Mouse (Mus musculus) heart, adult 2 months (tissue): ENCODE results near the gene Psmd9. TPM values are rescaled to one million over a fixed set of nuclear protein-coding genes. Genes with fewer than 3 reads are reported as not detected.
"Not testable (repeated sequence)": the region's sequence is repeated elsewhere in the genome, so short reads cannot be mapped to it uniquely, and the experiment has no call there.

Experiments
- DNase-seq, 2 experiments: peaks; one replicate each; pipeline ENCODE4 v3.0.0; 2021
- H3K27ac ChIP-seq: fragments of 200-600 bp; 2 replicates; pipeline ENCODE4 v1.8.1; 2022
- H3K27me3 ChIP-seq: fragments of 200-500 bp; 2 replicates; pipeline ENCODE4 v1.6.1; 2012; ENCODE audit warnings: mild to moderate bottlenecking, low read length, inconsistent platforms, mixed read lengths; ENCODE audit not compliant: control insufficient read depth, insufficient read depth
- H3K36me3 ChIP-seq: fragments of 200-500 bp; 2 replicates; pipeline ENCODE4 v1.6.1; 2012; ENCODE audit warnings: low read length, inconsistent platforms; ENCODE audit not compliant: control insufficient read depth, insufficient read depth
- H3K4me1 ChIP-seq: fragments of 200-500 bp; 2 replicates; pipeline ENCODE4 v1.6.1; 2011; ENCODE audit warnings: low read length; ENCODE audit not compliant: control insufficient read depth, insufficient read depth
- H3K4me3 ChIP-seq: fragments of 200-600 bp; 2 replicates; pipeline ENCODE4 v1.8.1; 2022
- H3K79me2 ChIP-seq: fragments of 200-500 bp; replicated peaks from 2 replicates; pipeline ENCODE4 v1.6.1; 2012; ENCODE audit warnings: mild to moderate bottlenecking, inconsistent platforms, low read length, moderate library complexity, mixed read lengths; ENCODE audit not compliant: control insufficient read depth, insufficient read depth
- H3K9ac ChIP-seq: fragments of 200-500 bp; 2 replicates; pipeline ENCODE4 v1.6.1; 2012; ENCODE audit warnings: low read depth, mild to moderate bottlenecking, control low read depth, inconsistent platforms, low read length, mixed read lengths
- CTCF ChIP-seq: fragments of 200-600 bp; IDR thresholded peaks from 2 replicates; pipeline ENCODE4 v1.8.1; 2022; ENCODE audit warnings: antibody characterized with exemption, mild to moderate bottlenecking, moderate library complexity
- EP300 ChIP-seq: fragments of 200-500 bp; IDR thresholded peaks from 2 replicates; pipeline ENCODE4 v1.6.1; 2011; ENCODE audit warnings: low read depth, low read length, control low read depth; ENCODE audit not compliant: insufficient read depth
- POLR2A ChIP-seq: fragments of 200-500 bp; IDR thresholded peaks from 2 replicates; pipeline ENCODE4 v1.6.1; 2011; ENCODE audit warnings: mild to moderate bottlenecking, low read depth, low read length, control low read depth; ENCODE audit not compliant: insufficient read depth
- WGBS: fragments of 180-500 bp; shearing (Covaris S2); methylation state at CpG from one replicate; pipeline ENCODE4 v1.1.7; 2018; 5-methylcytosine and 5-hydroxymethylcytosine counted together
- intact Hi-C: fragments of 180-260 bp; cut with DNase I; formaldehyde crosslinking; loops from one replicate; pipeline ENCODE4 v1.15.1; 2025
- polyA plus RNA-seq: library from polyadenylated mRNA; depleted of rRNA; stranded (reverse); fragments of >200 nt; gene quantifications from 2 replicates; pipeline ENCODE4 v1.2.3, GENCODE M21; 2012
- total RNA-seq, 2 experiments: library from RNA; stranded (reverse); gene quantifications; 2 replicates each; pipeline ENCODE4 v1.2.3; 2021

Gene Psmd9
- total and polyA plus RNA-seq, 3 experiments, result 13.3 to 16.4 (median 14.8) TPM

GRCm38 (mm10) chr5:123198523-123198922 is 29.3 kb downstream of the Psmd9 start:
- no peaks in the 10 kb centered on the region for H3K79me2 ChIP-seq
- TF ChIP-seq CTCF, result no peak
- TF ChIP-seq POLR2A, result no peak
- no peak for TF ChIP-seq EP300
- no peaks in the 10 kb centered on the region for H3K27me3 ChIP-seq
- intact Hi-C loops, result no loop called here
- no peak overlapping the region for H3K9ac ChIP-seq
- no peaks in the 10 kb centered on the region for H3K36me3 ChIP-seq
- no peak overlapping the region for H3K27ac ChIP-seq
- no peak for DNase-seq
- 52% methylated on average over 4 of the region's 4 CpGs for WGBS
- no peaks in the 10 kb centered on the region for H3K4me1 ChIP-seq
- no peak overlapping the region for H3K4me3 ChIP-seq

DNA sequence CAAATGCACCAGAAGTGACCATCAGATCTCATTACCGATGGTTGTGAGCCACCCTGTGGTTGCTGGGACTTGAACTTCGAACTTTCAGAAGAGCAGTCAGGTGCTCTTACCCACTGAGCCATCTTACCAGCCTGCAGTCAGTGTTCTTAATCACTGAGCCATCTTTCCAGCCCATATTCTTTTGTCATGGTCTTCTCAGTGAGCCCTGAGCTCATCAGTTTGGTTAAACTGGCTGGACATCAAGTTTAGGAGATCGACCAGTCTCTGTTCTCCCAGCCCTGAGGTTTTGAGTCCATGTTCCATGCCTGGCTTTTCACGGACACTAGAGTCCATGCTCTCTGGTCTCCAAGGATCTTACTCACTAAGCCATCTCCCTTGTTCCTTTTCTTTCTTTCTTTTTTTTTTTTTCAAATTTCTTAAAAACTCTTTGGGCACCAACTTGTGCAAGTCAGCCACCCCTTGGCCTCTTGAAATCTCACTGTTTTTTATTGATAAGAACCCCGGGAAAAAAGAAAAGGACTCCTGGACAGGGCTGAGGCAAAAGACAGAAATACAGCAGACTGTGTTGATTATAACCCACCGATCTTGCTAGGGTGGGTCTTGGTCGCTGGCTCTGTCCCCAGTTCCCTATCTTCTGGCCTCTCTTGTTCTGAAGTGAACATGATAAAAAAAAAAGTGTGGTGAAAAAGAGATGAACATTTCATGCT is 31.8 kb downstream of the Psmd9 start:
- WGBS, result 63% methylated on average over 6 of the region's 7 CpGs

DNA sequence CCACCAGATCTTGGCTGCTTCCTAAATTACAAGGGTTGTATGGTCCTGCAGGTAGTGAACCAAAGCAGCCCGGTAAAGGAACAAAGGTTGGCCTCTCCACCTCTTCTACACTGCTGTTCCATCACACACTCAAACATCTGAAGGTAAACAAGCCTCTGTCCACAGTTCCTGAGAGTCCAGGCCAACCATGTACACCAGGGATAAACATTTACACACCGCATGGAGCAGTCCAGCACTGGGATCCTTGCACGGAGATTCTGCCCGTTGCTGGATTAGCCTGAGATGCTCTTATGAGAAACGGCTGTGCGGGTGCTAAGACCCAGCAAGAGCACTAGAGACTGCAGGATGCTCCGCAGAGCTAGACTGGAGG is 32.3 kb downstream of the Psmd9 start:
- intact Hi-C loops, result no loop called here
- Histone ChIP-seq H3K27me3 (no peaks in the 10 kb centered on the region), H3K4me1 (no peaks in the 10 kb centered on the region), H3K27ac (no peak overlapping the region), H3K4me3 (no peak overlapping the region), H3K36me3 (no peaks in the 10 kb centered on the region), H3K79me2 (no peaks in the 10 kb centered on the region), H3K9ac (no peak overlapping the region)
- 81% methylated on average over 7 of the region's 7 CpGs for WGBS
- TF ChIP-seq CTCF (no peak), EP300 (no peak), POLR2A (no peak)
- no peak for DNase-seq

More for the DNA sequence above, 31.8 kb downstream of the Psmd9 start:
- intact Hi-C loops, H3K9ac ChIP-seq, H3K79me2 ChIP-seq, H3K27me3 ChIP-seq, H3K4me3 ChIP-seq, H3K27ac ChIP-seq, H3K4me1 ChIP-seq, DNase-seq, H3K36me3 ChIP-seq: not testable (repeated sequence)

GRCm38 (mm10) chr5:123201987-123202386 is 32.8 kb downstream of the Psmd9 start:
- Histone ChIP-seq H3K9ac (no peak overlapping the region), H3K79me2 (no peaks in the 10 kb centered on the region), H3K4me1 (no peaks in the 10 kb centered on the region), H3K27ac (no peak overlapping the region), H3K36me3 (no peaks in the 10 kb centered on the region), H3K4me3 (no peak overlapping the region), H3K27me3 (no peaks in the 10 kb centered on the region)
- no peak for TF ChIP-seq POLR2A
- TF ChIP-seq EP300, result no peak
- no peak for TF ChIP-seq CTCF
- DNase-seq, result no peak
- 63% methylated on average over 5 of the region's 5 CpGs for WGBS
- intact Hi-C loops, result no loop called here

DNA sequence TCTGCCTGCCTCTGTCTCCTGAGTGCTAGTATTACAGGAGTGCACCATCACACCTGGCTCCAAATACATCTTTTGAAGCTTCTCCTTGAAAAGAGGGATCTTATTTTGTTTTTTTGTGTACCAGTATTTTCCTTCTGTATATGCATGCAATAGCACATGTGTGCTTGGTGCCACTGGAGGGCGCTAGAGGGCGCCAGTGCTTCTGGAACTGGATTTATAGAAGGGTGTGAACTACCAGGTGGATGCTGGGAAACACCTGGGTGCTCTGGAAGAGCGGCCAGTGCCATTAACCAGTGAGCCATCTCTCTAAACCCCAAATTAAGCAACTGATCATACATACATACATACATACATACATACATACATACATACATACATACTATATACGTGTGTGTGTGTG is 33.6 kb downstream of the Psmd9 start:
- DNase-seq, H3K4me3 ChIP-seq, H3K79me2 ChIP-seq, H3K36me3 ChIP-seq, H3K9ac ChIP-seq, H3K4me1 ChIP-seq, H3K27ac ChIP-seq, intact Hi-C loops, H3K27me3 ChIP-seq: not testable (repeated sequence)
- WGBS, result 53% methylated on average over 4 of the region's 4 CpGs

DNA sequence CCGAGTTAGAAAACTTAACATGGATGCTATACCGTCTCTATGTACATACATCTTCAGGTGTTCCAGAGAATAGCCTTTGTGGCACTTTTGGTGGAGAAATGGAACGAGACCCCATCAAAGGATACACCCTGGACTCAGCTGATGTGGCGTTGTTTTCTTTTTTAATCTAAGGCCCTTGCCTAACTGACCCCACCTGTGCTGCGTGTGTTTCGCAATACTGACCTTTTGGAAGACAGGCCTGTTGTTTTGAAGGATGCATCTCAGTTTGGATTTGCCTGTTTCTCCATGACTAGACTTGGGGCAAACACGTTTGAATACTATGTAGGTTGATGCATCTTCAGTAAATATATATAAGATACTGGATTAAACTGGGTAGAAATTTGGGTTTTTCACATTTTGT is 34.4 kb downstream of the Psmd9 start:
- DNase-seq, intact Hi-C loops, H3K27ac ChIP-seq, H3K9ac ChIP-seq, H3K79me2 ChIP-seq, H3K36me3 ChIP-seq, H3K4me3 ChIP-seq, H3K4me1 ChIP-seq, H3K27me3 ChIP-seq: not testable (repeated sequence)
- WGBS, result 84% methylated on average over 7 of the region's 7 CpGs

GRCm38 (mm10) chr5:123222346-123223050 is 53.3 kb downstream of the Psmd9 start:
- H3K27ac ChIP-seq, DNase-seq, H3K4me1 ChIP-seq, intact Hi-C loops, H3K27me3 ChIP-seq, H3K36me3 ChIP-seq, H3K79me2 ChIP-seq, H3K4me3 ChIP-seq, H3K9ac ChIP-seq: not testable (repeated sequence)
- 60% methylated on average over 4 of the region's 5 CpGs for WGBS
